Mouse (Mus musculus) frontal cortex, postnatal 36 days (tissue): ENCODE measurements around the gene Hkdc1.
"Not testable (repeated sequence)": the region's sequence is repeated elsewhere in the genome, so short reads cannot be mapped to it uniquely, and the experiment has no call there.

Experiments used
- DNase-seq, 2 experiments: peaks; one replicate each; pipeline ENCODE4 v3.0.0; 2022; ENCODE audit warnings: low spot score in 2 of 2

Gene Hkdc1

DNA sequence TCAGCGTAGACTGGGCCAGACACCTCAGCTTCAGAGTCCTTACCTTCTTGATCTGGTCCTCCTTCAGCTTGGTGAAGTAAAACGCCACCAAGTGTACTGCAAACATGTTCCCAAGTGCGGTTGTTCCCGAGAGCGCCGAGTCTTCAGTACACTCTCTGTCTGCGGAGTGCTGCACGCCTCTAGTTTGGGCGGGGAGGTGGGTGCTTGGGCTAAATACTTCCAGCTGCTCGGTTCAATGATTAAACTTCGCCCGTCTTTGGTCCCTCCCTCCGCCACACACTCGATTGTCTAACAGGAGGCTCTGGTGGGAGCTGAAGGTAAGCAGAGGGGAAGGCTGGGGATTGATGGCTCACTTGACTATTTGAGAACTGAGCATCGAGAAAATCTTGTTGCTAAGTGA lies at the start of gene Hkdc1:
Gene Hkdc1, minus strand, starts transcription at position 237 of the 400 bp plus-strand sequence.
- DNase-seq: no peak

DNA sequence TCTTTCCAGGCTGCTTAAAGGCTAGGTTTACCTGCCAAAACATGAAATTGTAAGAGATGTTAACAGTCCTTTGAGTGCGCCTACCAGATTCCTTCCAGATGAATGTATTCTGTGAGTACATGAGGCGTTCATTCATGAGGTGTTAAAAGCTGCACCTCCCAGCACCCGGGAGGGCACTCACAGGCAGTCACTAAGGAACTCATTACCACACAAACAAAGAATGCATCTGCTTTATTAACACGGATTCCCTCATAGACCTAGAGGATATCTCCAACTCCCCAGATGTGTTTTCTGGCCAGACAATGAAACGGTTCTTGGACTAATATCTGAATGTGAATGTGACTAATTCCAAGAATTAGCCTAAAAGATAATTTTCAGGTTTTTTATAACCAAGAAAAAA lies 48.8 kb upstream of the Hkdc1 start:
- DNase-seq: no peak

DNA sequence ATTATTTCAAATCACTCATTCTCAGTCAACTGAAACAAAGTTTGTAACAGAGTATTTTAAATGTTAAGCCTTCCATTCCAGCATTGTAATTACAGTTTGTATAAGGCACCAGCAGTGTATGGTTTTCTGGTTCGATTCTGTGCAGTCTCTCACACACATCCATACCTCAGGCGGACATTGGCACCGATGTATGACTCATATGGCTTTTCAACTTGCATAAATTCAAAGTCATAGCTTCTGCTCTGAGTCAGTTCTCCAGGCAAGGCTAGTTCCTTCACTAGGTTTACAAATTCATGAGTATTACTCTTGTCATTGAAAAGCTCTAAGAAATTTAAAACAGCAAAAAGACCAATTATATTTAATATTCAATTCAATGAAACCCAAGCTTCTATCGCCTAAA lies 47.4 kb upstream of the Hkdc1 start:
- no peak for DNase-seq

DNA sequence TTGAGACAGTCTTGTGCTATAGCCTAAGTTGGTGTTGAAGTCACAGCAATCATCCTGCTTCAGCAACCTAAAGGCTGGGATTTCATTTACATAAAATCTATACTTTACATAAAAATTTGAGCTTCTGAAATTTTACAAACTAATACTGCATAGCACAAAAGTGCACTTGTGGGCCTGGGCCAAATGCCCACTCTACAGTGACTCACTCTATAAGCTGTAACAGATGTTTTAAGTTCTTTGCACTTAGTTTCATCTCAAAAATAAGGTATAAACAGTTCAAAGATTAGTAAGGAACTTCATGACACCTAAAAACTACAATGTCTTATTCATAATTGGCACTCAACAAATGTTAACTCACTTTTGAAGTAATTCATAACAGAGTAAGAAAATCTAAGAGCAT lies 39.0 kb upstream of the Hkdc1 start:
- DNase-seq: no peak

DNA sequence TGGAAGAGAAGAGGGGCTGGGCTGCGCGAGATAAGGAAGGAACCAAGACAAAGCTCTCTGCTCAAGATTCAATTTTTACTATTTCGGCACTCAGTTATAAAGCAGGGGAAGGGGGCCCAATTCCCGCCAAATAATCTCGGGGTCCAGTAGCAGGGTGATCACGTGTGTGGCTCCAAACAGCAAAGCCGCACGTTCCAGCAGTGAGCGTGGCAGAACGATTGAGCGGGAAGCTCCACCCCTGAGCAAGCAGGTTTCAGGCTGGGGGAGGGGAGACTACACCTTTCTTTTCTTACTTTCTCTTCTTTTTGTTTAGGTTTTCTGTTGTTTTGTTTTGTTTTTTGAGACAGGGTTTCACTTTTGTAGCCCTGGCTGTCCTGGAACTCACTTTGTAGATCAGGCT lies 29.7 kb upstream of the Hkdc1 start:
- not testable (repeated sequence) for DNase-seq

DNA sequence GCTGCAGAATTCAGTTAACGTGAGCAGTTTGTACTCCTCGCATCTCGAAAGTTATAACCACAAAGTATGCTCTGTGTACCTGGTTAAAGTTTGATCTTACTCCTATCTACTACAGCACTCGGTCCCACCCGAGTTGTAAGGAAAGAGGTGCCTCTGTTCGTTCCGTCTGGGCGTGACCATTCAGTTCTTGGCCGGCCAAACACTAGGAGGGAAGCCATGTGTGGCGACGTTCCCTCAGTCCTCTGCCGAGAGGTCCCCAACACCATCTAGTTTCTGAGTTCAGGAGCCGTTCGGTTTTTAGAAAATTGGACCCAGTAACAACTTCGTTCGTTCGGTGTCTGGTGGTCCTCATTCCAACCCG lies 28.0 kb upstream of the Hkdc1 start:
- DNase-seq: no peak

DNA sequence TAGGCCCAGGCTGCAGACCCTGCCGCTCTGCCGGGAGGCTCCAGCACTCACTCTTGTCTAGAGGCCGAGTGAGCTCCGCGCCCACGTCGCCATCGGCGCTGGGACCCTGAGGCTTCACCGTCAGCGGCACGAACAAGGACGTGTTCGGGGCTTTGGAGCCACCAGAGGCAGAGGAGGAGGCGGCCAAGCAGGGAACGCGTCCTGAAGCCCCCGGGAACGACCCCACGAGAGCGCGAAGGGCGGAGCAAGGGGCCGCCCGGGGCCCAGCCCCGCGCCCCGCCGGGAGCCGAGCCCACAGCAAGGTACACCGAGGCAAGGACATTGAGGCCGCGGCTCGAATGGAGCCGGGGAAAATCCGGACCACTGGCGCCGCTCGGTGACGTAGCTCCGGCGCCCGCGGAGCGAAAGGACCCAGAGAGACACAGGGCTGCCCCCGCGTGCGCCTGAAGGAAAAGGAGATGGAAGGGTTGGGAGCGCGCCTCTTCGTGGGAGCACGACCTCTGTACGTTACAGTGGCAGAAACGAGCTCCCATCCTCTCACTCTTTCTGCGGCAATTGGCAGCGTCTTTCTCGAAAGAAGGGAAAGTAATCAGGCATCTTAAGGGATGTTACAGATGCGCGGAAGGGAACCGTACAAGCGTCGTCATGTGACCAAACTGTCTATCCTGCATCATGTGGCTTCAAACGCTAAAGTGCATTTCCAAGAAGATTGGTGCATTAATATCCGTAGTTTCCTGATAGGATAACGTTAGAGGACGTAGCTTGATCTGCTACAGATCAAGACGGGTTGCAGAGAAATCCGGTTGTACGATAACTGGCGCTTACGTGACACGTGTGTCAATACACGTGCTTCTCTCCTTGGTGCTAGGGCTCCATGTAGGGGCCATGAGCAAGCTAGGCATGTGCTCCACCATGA lies 27.3 kb upstream of the Hkdc1 start, which contains the start of the genes 4930507D05Rik and Supv3l1:
Gene 4930507D05Rik, plus strand, starts transcription at position 126 of the 916 bp plus-strand sequence.
Gene Supv3l1, minus strand, starts transcription at position 375 of the 916 bp plus-strand sequence.
- DNase-seq: peak; percentile 93 to 94

DNA sequence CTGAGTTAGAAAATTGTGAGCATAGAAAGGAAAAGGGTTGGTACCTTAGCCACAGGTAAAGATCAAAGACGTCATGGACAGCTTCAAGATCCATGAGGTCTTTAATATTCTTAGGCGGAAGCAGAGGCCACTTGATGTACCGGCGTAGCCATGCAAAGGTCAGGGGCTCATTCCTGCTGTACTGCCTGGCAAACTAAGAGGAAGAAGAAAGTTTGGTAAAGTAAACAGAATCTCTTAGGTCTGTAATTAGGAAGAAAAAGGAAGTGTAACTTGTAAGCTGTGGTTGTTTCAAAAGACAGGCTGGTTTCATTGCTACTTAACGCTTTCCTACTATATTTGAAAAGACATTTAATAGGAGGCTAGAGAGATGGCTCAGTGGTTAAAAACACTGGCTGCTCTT lies 8.1 kb upstream of the Hkdc1 start:
- no peak for DNase-seq

DNA sequence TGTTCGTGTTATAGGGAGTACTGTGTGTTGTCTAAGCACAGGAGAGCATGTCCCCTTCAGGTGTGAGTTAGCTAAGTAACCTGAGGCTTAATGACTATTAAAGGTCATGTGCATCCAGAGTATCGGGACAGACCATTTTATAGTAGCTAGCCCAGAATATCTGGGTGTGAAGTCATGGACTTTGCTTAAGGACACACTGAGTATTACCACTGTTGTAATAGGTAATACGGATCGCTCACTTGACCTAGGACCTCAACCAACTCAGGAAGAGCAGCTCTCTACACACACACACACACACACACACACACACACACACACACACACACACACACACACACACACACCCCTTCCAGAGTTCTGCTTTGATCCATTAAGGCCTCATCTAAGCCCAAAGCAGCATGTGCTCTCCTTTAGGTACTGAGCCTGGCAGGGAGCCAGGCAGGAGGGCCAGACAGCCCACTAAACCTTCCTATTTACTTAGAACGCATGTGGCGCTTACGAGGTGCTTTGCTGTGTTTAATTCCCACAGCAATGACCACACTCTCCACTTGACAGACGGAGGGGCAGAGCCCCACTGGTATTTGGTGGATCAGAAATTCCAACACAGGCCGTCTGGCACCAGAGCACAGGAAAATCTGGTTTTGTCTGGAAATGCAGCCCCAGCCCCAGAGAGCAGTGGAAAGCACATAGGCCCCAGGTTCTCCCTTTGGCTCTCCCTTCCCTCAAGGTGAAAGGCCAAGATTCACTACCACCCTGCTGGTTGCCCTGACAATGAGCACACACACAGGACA lies 3.0 kb upstream of the Hkdc1 start:
- DNase-seq: no peak

DNA sequence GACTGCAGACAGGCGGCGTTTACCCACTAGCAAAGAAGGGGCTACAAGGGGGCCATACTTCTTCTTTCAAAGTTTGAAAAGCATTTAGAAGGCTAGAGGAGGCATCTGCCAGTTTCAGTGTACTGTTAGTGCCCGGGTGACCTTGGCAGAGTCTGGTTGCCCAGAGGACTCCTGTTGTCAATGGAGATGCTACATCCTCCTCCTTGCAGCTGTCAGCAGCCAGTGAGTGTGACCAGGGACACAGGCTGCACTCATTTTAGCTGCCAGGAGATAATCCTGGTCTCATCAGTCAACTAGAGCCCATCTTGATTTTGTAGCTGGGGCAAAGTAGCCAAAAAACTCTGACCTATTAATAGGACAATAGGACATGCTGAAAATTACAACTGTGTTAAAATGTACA lies 1.2 kb downstream of the Hkdc1 start:
- DNase-seq: no peak

DNA sequence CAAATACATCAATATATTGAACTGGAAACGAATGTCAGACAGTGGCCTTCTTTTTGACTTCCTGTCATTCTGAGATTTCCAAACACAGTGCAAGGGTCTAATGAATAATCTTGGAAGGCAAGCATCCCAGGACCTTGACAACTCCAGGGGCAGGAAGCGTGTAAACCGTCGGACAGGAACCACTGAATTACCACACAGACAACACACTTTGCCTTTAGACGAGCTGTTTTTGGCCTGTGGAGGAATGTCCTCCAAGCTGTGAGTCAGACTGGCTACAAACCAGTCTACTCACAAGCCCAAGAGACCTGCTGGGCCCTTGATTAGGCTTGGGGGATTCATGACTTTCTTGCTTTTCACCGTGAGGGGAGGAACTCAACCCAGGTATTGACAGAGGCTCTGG lies 1.9 kb downstream of the Hkdc1 start:
- no peak for DNase-seq

DNA sequence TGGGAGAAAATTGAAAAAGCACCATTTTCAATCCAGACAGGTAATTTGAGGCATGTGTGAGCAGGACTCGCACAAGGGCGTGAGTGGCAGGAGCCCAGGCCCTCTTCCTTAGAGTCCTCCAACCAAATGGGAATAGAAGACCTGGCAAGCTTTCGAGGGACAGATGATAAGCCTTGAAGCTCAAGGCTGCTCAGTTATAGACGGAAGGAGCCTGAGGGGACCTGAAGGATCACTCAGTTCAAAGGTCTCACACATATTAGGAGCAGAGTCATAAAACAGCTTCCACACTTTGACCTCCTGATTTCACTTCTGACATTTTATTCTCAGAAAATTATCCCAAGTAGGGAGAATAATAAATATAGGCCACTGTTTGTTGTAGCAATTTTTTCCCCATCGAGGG lies 2.9 kb downstream of the Hkdc1 start:
- DNase-seq: no peak

DNA sequence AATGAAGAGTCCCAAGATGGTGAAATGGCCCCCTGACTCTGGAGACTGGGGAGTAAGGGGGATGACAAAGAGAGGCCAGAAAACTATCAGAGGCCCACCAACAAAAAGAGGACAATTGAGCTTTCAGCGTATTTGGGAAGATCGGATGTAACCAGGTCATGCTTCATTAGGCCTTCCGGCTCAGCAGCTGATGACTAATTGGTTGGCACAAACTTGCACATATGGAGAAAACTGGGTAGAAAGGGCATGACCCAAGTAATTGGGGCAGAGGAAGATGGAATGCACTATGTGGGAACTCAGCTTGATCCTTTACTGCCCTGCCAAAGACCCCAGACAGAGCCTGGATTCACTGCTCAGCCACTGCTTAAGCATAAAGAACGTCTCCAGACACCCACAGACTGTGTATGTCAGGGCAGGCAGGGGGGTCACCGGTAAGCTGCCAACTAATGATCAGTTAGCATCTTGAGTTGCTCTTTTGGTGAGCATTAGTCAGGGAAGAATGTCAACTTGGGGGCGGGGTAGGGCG lies 3.4 kb downstream of the Hkdc1 start:
- no peak for DNase-seq

DNA sequence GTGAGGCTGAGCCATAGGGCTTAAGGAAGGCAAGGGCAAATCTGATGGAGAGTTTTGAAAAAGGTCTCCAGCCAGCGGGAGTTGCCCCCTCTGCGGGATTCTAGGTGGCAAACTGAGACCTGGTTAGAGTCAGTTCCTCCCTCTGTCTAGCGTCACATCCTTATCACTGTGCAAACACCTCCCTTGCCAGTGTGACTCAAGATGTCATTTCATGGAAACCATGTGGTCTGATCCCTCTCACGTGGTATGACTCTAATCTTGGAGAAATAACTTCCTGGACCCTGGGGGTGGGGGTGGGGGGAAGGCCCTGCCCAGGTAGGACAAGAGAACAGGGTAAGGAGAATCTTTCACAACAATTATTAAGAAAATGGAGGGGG lies 8.7 kb downstream of the Hkdc1 start:
- DNase-seq: no peak

DNA sequence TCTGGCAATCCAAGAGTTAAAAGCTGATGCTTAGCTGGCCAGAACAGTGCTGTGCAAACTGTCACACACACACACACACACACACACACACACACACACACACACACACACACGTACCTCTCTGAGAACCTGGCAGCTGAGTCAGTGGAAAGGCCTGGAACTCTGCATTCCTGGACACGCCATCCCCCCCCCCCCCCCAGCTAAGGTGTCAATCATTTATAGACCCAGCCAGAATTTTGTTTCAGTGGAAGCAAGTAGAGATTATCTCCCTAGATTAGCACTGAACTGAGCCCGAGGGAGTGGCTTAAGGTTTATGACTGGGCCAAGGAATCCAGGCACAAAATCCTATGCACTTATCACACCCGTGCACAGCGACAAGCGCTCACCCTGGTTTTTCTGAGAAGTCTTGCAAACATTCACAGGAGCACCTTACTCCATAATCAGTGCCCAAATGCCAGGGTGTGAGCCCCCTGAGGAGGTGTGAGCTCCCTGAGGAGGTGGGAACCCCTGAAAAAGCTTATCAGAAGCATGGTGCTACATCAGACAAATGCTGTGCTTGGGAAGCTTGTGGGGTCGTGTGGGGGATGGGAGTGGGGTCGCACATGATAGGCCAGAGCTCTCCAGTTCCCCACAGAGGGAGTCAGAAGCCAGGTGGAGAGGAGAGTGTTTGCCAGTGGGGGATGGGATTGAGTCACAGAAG lies 9.2 kb downstream of the Hkdc1 start:
- DNase-seq: no peak

DNA sequence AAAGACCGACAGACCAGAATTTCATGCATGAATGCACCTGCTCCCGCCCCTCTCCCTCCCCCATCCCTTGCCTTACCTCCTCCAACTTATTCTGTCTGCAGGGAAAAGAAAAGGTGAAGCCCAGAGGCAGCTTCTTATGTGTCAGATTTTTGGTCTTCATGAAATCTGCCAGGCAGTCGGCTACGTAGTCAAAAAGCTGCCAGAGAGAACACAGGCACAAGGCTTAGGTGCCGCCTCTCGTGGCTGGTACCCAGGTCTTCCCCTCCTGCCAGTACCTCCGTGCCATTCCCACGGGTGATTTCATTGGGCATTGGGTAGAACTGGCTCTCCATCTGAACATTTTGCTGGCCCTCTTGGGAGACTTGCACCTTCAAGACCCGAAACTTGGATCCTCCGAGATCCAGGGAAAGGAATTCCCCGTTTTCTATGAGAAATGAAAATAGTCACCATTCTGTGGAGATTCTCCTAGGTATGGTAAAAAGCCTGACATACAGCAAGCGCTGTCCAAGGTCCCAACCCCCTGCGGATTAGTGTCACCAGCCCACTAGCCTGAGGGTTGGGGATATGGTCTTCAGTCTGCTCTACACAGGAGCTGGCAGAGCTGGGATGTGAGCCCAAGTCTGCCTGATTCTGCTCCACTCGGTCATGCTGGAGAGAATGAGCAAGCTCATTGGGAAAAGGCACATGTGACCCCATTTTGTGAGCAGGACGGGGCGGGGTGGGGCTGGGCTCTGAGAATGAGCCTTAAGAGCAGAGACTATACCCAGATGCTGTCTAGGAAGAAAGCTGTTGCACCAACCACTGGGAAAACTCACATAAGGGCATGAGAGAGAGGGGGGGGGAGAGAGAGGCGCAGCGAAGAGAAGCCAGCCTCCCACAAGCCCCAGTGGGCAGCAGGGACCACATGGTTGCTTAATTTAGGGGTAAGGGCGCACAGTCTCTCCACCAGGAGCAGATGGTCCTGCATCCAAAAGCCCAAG lies 10.6 kb downstream of the Hkdc1 start:
- DNase-seq: peak in 1 of 2 experiments; percentile 31

DNA sequence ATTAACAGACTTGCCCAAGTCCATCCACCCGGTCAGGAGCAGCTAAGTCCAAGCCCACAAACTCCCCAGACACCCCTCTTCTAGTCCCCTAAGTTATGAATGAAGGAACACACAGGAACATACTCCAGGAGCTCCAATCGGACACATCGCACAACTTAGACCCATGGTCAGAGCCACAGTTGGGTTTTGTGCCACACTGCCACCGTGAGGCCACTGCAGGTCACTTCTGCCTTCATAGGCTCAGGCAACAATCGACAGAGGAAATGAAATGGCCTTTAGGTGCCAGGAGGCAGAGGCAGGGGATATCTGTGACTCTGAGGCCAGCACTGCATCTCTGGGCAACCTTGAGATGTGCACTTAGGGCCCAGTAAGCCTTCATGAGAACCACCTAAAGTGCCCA lies 11.3 kb downstream of the Hkdc1 start:
- DNase-seq: peak; percentile 53 to 72

DNA sequence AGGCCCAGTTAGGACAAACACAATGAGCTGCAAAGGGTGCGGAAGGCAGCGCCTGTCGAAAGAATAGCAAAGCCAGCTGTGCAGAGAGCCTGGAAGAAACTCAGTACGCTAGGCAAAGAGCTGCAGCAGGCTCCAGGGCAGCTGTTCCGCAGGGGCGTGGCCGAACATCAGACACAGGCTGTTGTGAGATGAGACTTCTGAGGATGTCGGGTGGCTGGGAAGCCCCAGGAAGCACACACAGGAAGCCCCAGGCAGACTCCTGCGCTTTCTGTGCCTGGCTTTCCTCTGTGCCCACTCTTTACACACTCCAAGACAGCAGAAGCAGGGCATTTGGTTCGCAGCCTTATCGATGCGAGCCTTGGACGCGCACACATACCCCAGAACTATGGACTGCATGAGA lies 17.4 kb downstream of the Hkdc1 start:
- DNase-seq: no peak

DNA sequence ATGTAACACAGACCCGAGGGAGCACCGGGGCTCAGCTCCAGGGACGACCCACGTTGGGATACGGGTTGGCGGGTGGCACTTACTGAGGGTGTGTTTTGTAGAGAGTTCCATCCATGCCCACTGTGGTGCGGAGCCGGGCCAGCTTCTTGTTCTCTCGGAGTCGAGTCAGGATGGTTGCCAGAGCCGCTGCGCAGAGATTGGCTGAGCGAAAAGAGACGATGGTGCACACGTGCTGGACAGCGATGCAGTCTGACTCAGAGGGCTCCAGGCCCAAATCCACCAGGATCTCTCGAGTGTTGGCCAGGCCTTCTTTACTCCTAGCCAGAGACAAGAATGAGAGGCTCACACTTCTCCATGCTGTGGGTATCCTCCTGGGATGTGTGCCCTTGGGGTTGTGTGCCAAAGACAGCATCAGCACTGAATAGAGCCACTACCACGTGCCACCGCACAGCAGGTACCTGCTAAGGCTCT lies 20.6 kb downstream of the Hkdc1 start:
- DNase-seq: no peak

DNA sequence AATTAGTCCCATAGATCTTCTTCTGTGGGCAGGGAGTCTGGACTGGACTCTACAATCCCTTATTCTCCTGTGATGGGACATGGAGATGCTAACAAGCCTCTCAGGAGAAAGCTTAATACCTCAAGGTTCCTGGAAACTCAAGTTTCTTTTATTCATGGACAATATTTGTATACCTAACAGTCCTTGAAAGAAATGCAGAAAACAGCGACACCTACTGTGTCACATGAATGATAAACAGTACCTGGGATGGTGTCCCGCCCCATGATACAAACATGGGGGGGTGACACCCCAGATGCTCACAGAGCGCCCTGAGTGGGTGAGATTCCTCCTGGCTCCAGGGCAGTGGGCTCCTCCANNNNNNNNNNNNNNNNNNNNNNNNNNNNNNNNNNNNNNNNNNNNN lies 39.3 kb downstream of the Hkdc1 start:
- DNase-seq: no peak

DNA sequence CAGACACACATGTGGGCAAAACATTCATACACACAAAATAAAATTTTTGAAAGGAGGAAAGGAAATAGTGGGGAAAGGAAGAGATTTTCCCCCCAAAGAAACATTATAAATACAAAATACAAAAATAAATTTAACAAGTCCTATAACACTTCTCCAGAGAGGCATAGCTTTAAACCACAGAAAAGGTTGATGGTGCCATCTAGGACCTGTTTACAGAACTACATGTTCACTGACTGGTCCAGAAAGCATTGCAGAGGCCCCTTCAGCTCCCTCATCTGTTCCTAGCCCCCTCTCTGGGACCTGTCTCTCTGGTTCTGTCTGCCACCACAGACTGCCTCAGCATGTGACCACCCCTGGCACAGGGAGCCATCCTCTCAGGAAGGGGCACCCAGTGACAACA lies 41.4 kb downstream of the Hkdc1 start:
- DNase-seq: no peak
